Comparison of ENCODE assay signal across 11 mouse cellular contexts in genomic region chr14:122461966-122462365, GRCm38 (mm10). TPM values are rescaled to one million over a fixed set of nuclear protein-coding genes. Genes with fewer than 3 reads are reported as not detected.
DNase-seq lines count a peak whose midpoint lies in the region; ATAC-seq lines count a peak whose summit lies in the region.
"Had no signal": no experiment of that assay in that cellular context is flagged by ENCODE, and none has a peak within 500 bp of the region (broad histone marks: within the 10 kb centered on the region; RNA-seq: fewer than 3 reads in every experiment).

No protein-coding gene starts in this region.

- no peaks in the 10 kb centered on the region for H3K36me3 ChIP-seq in forebrain, embryonic 14.5 days (ENCODE audit: control insufficient read depth, insufficient read depth, low read length)

- no peak for ATAC-seq in forebrain, embryonic 14.5 days
- ATAC-seq in megakaryocyte-erythroid progenitor cell, adult 5-6 weeks (replicated peaks; ENCODE audit: low FRiP score, low TSS enrichment, poor library complexity, severe bottlenecking), result no peak

- DNase-seq in A20 (ENCODE audit: low read depth, low spot score), result peak; percentile 34
- peak; percentile 47 for DNase-seq in cerebellum, adult 8-10 months
- DNase-seq in forebrain, embryonic 14.5 days (ENCODE audit: low spot score), result no peak
- DNase-seq in mesoderm, embryonic 11.5 days (ENCODE audit: low read depth, low spot score), result peak; percentile 19
- DNase-seq in lung, postnatal 36 days, result no peak
- DNase-seq in right cerebral cortex, postnatal 36 days (ENCODE audit: low spot score in 2 of 2), result no peak
- no peak for DNase-seq in yolk sac, embryonic 10.5 days (ENCODE audit: low spot score)
- DNase-seq: adrenal gland, adult 2 months had no signal

- H3K9ac ChIP-seq in forebrain, embryonic 14.5 days (ENCODE audit: low read length), result peak overlapping the region; percentile 91

- H3K4me2 ChIP-seq in forebrain, embryonic 14.5 days (ENCODE audit: low read length), result peak overlapping the region; percentile 77

- H3K4me3 ChIP-seq in forebrain, embryonic 14.5 days (ENCODE audit: low read depth, low read length), result peak overlapping the region; percentile 62

- H3K9me3 ChIP-seq in forebrain, embryonic 14.5 days (replicated peaks; ENCODE audit: control insufficient read depth, low read length), result no peaks in the 10 kb centered on the region

- peaks cover 31% of the 10 kb centered on the region for H3K27me3 ChIP-seq in forebrain, embryonic 14.5 days (replicated peaks; ENCODE audit: control insufficient read depth, insufficient read depth, low read length)

- 8% methylated on average over 9 of the region's 9 CpGs for WGBS in forebrain, embryonic 14.5 days

- peak overlapping the region; percentile 97 for H3K27ac ChIP-seq in forebrain, embryonic 14.5 days (ENCODE audit: low read depth, low read length)

- H3K4me1 ChIP-seq in forebrain, embryonic 14.5 days (ENCODE audit: control insufficient read depth, insufficient read depth, low read length), result peaks cover 4% of the 10 kb centered on the region; the same call in 1 of the 2 replicates

RNA-seq across cellular contexts. Expression of gene Zic5, which starts 3.5 kb away (rescaled TPM):
- polyA plus RNA-seq in forebrain, embryonic 14.5 days (2014; fragmentation: Nextera tagmentation; extraction: Ambion mirVana), result 9.5 and 10.9 TPM in 2 replicates
- not detected in 2 replicates for total RNA-seq in megakaryocyte-erythroid progenitor cell, adult 5-6 weeks (2014; fragmentation: Nextera tagmentation)
- total RNA-seq in megakaryocyte-erythroid progenitor cell, adult 5-6 weeks (2017), result not detected in 2 replicates
- total RNA-seq: adrenal gland, adult 2 months had no signal
- polyA plus RNA-seq: heart, embryonic 16.5 days; lung, embryonic 16.5 days had no signal

RNA-seq across cellular contexts. Expression of gene Gm5089, which starts 11.1 kb away (rescaled TPM):
- polyA plus RNA-seq in forebrain, embryonic 14.5 days (2014; fragmentation: Nextera tagmentation; extraction: Ambion mirVana), result 0.25 and 0.33 TPM in 2 replicates
- total RNA-seq in megakaryocyte-erythroid progenitor cell, adult 5-6 weeks (2014; fragmentation: Nextera tagmentation), result not detected in 2 replicates
- not detected in 2 replicates for total RNA-seq in megakaryocyte-erythroid progenitor cell, adult 5-6 weeks (2017)
- total RNA-seq: adrenal gland, adult 2 months had no signal
- polyA plus RNA-seq: adrenal gland, adult 2 months; heart, embryonic 16.5 days; lung, embryonic 16.5 days had no signal

RNA-seq across cellular contexts. Expression of gene Zic2, which starts 13.3 kb away (rescaled TPM):
- polyA plus RNA-seq in forebrain, embryonic 14.5 days (2014; fragmentation: Nextera tagmentation; extraction: Ambion mirVana), result 7.3 and 9.8 TPM in 2 replicates
- total RNA-seq in megakaryocyte-erythroid progenitor cell, adult 5-6 weeks (2014; fragmentation: Nextera tagmentation), result not detected in 2 replicates
- total RNA-seq in megakaryocyte-erythroid progenitor cell, adult 5-6 weeks (2017), result not detected in 2 replicates
- total RNA-seq: adrenal gland, adult 2 months had no signal
- polyA plus RNA-seq: heart, embryonic 16.5 days; lung, embryonic 16.5 days had no signal

RNA-seq across cellular contexts. Expression of gene Gm10837, which starts 28.4 kb away (rescaled TPM):
- 0.32 and 0.55 TPM in 2 replicates for polyA plus RNA-seq in forebrain, embryonic 14.5 days (2014; fragmentation: Nextera tagmentation; extraction: Ambion mirVana)
- total RNA-seq in megakaryocyte-erythroid progenitor cell, adult 5-6 weeks (2014; fragmentation: Nextera tagmentation), result not detected in 2 replicates
- total RNA-seq in megakaryocyte-erythroid progenitor cell, adult 5-6 weeks (2017), result not detected in 2 replicates
- total RNA-seq: adrenal gland, adult 2 months had no signal
- polyA plus RNA-seq: adrenal gland, adult 2 months; heart, embryonic 16.5 days; lung, embryonic 16.5 days had no signal

Comparison
In these comparisons a context has a peak if more than half of its experiments do, and no peak if none do; other contexts are left out.
1. DNase-seq: peak in A20 (single experiment), cerebellum, adult 8-10 months (single experiment) and mesoderm, embryonic 11.5 days (single experiment); none in forebrain, embryonic 14.5 days (single experiment), lung, postnatal 36 days (single experiment), right cerebral cortex, postnatal 36 days (0 of 2) and yolk sac, embryonic 10.5 days (single experiment).